Mouse (Mus musculus) embryo, embryonic 10.5 days (tissue): ENCODE measurements around the gene Qser1.
"Not testable (repeated sequence)": the region's sequence is repeated elsewhere in the genome, so short reads cannot be mapped to it uniquely, and the experiment has no call there.

Source experiments
- DNase-seq: peaks from one replicate; pipeline ENCODE4 v3.0.0-alpha.2; 2015; ENCODE audit warnings: low spot score

Gene Qser1

DNA sequence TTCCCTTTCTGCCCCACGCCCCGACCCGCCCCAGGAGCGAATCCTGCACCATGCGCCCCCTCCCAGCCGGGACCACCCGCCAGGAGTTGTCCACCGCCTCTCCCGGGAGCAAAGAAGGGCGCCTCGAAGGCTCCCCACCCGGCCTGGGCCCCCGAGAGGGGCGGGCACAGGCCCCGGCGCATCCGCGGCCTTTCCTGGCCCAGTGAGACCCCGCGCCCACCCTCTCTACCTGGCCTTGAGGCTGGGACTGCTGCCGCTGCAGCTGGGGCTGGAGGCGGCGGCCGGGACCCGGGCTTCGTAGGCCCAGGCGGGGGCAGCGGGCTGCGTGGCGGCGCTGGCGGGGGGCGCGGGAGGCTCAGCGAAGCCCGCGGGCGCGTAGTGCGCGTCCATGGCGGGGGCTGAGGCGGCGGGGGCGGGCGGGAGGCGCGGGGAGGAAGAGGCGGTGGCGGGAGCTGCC lies at the start of gene Qser1:
Gene Qser1 (minus strand): TSS at position 390 of the 457 bp plus-strand sequence.
- peak; percentile 56 for DNase-seq

DNA sequence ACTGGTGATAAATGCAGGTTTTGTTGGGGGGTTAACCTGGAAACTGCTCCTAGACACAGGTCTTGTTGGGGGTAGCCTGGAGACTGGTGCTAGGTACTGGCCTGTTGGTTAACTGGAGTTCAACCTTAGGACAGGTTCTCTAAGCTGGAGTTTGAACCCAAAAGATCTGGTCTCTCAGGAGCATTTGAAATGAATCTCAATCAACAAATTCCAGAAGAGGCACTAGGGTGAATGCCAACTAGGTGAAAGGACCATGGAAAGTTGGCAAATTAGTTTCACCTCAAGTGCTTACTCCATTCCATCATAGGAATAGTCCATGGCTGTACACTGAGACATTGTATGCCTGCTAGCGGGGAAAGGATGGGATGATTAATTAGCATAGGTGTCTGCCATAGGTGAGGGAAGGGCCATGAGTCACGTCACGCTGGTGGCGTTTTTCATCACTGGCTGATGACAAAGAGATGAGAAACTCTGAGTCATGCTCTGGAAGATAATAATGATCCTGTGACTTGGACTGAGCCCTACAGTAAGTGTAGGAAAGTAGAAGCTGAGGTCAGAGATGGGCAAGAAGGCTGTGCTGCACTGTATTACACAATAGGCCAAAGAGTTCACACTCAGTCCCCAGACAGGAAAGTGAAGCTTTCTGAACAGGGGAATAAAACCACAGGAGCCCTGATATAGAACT lies 47.8 kb upstream of the Qser1 start:
- DNase-seq, result no peak

DNA sequence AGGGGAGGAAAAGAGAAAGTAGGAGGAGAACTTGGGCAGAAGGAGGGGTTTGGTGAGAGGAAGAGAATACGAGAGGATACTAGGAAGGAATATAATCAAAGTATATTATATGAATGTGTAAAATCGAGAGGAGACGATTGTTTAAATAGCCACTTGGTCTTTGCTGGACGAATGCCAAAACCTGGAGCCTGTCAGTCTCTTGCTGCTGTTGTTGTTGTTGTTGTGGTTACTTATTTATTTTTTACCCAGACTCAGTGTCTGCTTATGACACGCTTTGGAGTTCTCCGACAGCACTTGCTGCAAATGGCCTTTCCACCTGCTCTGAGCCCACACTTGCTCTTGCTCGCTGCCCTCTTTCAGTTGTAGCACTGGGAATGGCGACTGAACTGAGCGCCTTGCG lies 43.9 kb upstream of the Qser1 start:
- no peak for DNase-seq

DNA sequence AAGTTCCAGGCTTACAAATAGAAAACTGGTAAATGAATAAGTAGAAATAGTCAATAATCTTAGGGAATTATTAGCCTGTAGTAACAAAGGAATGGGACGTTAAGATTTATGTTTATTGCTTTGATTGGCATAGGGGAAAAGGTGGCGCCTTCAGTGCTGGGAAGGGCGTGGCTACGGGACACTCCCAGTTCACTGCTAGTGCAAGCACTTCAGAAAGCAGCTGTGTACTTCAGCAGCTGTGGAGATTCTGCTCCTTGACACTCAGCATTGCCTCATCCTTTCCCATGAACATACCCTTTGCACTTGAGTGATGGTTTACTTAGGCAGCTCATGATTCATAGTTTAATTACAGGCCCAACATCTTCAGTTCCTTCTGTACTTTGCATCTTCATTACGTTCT lies 42.5 kb upstream of the Qser1 start:
- no peak for DNase-seq

DNA sequence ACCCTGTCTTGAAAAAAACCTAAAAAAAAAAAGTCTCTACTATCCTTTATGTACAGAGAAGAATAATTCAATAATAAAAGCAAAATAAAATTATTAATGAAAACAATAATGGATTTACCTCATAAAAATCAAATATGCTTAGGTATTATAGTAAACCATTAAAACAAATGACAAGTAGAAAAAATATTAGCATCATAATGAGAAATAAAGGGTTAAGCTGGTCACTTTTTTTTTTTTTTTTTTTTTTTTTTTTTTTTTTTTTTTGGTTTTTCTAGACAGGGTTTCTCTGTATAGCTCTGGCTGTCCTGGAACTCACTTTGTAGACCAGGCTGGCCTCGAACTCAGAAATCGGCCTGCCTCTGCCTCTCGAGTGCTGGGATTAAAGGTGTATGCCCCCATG lies 41.5 kb upstream of the Qser1 start:
- not testable (repeated sequence) for DNase-seq

DNA sequence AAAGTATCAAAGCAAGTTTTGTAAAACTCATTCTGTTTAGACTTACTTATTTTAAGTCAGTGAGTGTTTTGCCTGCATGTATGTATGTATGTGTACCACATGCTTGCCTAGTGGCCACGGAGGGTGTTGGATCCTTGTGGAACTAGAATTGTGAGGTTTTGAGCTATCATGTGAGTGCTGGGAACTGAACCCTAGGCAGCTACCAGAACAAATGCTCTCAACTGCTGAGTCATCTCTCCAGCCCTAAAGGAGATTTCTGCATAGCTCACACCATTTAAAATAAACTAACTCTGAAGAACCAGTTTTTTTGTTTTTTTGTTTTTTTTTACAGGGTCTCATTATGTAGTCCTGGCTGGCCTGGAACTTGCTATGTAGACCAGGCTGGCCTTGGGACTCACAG lies 39.7 kb upstream of the Qser1 start:
- DNase-seq, result no peak

DNA sequence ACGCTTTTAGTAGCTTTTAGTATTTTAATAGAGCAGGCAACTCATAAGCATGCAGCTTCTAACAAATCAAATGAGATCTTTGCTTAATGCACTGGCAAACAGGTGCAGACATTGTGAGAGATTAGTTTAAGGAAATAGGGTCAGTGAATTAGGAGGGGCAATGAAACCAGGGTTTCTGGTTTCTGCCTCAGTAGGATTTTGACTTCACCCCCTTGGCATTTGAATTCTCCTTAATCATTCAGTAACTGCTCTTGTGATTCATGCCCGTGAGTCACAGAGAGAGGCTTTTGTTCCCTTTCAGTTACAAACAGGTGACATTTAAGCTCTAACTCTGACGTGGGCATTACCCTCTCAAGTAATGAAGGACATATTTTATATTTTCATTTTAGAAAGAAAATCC lies 39.2 kb upstream of the Qser1 start:
- no peak for DNase-seq

DNA sequence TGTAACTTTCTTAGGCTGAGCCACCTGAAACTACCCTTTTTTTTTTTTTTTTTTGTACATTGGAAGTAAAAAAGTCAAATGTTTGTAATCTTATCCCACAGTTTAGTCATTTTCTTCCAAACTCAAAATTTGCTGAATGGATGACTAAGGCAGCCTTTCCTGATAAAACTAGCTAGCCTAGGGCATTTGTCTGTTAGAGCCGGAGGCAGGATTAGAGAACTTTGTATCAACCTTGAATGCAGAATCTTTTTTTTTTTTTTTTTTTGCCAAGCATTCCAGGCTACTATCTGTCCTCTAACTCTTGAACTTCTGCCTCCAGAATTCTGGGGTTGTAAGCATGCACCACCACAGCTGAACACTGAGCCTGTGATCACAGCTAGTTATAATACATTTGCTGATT lies 38.3 kb upstream of the Qser1 start:
- no peak for DNase-seq

DNA sequence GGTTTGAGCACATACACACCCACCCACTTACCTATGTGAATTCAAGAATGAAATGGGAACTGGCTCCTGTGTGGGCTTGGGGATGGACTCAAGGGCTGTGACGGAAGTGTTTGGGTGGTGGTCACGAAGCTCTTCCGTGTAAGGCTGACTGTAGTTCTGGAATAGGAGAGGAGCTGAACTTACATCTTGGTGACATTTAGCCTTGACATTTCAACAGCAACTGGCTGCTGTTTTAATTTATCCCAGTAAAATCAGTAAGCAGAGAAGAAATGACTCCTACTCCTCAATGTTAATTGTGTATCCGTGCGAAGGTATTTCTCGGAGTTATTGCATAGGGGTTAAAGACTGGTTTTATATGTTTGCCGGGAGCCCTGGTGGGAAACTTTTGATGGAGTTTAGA lies 36.0 kb upstream of the Qser1 start:
- no peak for DNase-seq

DNA sequence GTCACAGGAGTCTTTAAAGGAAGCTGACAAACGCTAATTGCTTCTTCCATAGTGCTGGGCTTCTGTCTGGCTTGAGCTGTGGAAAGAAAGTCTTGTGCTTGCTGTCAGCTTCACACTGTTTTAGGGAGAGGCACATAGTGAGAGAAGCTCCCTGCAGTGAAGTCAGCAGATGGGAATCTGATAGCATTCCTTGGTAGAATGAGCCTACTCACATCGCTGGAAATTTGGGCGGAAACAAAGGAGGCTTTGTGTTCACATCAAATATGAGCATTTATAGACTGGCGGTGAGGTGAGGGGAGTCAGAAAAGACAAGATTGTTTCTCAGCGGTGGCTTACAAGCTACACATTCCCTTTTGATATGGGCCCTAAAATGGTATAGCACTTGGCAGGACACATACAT lies 35.1 kb upstream of the Qser1 start:
- DNase-seq, result peak; percentile 39

DNA sequence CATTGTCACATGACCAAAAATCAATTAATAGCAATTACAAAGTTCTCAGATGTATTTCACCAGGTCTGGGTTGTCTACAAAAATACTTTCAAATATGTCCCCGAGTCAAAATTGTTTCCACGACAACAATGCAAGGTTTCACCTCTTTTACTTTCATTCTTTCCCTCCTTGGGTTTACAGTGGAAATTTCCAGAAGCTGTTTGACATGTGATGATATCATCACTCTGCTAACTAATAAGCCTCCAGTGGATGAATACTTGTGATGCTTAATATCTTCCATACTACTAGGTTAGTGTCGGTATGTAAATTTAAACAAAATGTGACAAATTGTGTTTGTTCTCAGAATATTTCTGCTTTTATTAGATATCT lies 33.4 kb upstream of the Qser1 start:
- no peak for DNase-seq

DNA sequence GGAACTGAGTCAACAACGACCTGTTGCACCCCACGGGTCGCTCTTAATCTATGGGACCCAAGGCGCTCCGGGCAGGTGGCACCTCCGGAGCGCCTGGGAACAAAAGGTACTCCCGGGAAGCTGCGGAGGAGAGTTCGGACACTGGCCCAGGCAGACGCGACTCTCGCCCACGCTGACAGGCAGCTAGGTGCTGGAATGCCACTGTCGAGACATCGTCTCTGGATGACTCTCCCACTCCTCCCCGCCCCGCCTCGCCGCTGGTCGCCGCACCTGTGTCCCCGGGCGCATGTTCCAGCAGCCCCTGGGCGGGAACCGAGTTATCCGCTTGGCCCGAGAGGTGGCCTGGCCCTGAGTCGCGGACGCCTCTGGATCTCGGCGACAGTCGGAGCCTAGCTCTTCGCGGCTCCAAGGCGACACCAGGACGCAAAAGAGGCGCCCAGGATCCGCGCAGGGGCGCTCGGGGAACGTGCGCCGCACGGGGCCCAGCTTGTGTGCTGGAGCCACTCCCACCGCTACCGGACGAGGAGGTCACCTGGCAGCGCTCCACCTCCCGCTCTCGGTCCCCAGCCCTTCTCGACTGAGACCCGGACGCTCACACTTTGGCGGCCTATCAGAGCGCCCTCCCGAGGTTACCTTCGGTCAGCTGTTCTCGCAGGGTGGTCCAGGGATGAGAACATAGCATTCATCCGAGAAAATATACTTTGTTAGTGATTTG lies 32.9 kb upstream of the Qser1 start, which contains the start of gene Prrg4:
Gene Prrg4 (minus strand): TSS at position 601 of the 715 bp plus-strand sequence.
- DNase-seq, result peak; percentile 61

DNA sequence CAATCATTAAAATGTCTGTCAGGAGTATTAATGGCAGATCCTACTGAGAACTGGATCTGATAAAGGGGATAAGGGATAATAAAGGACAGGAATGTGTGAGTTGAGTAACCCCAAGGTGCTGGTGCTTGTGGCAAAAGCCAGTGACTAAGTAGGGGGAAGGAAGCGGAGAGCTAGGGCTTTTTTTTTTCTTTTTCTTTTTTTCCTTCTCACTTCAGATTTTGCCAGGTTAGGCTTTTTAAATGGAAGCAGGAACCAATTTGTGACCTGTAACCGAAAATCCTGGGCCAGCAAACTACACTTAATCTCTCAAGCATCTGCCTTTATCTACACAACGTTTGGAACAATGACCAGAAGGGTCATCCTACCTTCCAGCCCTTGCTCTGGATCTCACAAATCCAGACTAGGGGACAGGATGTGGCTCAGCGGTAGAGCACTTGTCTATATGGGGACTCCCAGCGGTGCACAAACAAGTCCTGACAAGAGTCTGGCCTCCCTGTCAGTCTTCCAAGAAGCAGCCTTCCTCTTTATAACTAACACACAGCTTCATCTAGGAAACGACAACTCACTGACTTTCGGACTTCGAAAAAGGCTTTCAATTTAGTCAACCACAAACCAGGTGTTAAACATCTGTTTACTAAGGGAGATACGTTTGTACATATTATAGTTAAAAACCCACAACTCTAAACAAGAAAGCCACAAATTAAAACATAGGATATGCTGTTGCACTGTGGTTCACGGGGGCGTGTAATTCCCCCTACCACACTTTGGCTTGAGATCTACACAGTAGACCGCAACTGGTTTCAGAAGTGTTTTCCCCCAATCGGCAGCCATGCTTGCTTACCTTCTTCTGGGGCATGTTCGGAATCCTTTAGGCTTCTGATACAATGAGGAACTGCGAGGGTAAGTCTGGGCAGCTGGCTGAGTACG lies 31.9 kb upstream of the Qser1 start:
- DNase-seq, result peak; percentile 26

DNA sequence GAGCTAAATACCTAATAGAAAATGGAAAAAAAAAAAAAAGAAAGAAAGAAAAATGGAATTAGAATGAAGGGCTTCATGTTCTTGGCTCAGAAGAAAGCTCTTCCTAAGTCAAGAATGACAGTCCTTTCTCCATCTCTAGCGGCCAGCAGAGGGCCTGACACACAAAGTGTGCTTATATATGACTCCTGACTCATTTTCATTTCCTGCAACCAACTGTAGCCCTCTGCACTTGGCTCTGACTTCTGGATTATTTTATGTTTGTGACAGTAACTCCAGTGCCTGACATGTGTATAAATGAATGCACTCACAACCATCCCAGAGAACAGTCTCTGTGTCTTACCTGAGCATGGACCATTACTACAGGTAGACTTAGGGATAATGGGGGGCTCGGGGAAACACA lies 31.1 kb upstream of the Qser1 start:
- DNase-seq, result peak; percentile 60

DNA sequence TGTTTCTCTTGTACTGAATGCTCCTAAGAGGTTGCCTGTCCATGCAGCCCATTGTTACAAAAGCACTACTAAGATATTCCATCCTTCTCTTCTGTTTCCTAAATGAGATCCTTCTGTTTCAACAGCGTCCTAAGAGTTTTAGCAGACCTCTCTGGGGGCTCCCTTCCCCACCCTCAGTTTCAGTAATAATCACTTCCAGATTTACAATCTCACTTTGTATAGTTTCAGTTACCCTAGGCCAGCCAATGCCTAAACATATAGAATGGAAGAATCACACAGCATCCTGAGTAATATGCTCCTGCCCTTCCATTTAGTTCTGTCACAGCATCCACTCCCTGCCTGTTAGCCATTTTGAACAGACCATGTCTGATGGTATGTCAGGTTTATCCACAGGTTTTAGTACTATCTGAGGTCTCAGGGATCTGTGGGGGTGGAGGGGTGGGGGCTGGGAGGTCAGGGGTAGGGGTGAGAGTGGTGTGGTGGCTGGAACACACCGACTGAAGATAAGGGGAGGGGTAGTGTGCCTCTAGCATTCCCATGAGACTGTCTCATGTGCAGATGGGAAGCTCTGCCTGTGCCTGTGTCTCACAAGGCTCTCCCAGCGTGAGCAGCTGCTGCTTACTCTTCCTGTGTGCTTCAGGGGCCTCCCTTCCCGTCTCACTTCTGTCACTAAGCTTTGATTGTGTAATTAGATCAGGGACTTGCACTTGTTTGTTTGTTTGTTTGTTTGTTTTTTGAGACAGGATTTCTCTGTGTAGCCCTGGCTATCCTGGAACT lies 30.3 kb upstream of the Qser1 start:
- DNase-seq, result peak; percentile 21

DNA sequence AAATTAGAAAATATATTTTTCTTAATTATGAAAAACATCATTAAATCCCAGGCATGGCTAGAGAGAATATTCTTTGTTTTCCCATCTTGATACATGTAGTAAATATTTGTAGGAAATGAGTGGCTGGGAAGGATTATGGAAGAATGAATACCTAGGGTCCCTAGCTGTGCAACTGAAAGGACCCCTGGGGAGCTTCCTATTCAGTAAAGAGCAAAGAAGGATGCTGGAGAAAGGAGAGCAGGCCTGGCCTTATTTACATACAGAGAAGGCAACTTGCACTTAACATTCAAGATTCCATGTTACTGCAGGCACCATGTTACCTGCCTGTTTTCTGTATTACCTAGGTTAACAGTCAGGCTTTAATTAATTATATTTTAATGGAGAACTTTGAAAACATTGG lies 26.0 kb upstream of the Qser1 start:
- no peak for DNase-seq

DNA sequence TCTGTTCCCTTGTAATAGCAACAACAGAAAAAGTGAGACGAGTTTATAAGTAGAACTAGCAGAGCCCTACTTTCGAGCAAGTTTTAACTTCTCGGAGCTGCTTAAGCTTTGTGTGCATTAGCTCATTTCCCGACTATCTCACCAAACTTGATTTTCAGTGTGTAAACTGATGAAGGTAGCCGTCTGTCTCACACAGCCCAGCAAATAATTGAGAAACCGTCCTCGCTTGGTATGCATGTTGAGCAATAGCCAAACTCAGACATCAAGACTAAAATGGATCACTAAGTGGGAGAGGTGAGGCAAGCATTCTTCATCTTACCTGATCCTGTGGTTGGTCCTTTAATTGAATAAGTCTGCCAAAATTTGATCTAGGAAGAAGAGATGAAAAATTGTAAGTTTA lies 25.2 kb upstream of the Qser1 start:
- DNase-seq, result no peak

DNA sequence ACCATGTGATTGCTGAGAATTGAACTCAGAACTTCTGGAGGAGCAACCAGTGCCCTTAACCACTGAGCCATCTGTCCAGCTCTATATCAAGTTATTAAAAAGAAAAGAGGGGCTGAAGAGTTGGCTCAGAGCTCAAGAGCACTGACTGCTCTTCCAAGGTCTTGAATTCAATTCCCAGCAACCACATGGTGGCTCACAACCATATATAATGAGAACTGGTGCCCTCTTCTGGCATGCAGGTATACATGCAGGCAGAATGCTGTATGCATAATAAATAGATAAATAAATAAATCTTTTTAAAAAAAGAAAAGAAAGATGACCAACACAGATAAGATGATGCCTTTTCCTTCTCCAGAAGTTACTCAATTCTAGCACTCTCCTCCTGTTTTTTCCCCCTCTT lies 24.4 kb upstream of the Qser1 start:
- no peak for DNase-seq

DNA sequence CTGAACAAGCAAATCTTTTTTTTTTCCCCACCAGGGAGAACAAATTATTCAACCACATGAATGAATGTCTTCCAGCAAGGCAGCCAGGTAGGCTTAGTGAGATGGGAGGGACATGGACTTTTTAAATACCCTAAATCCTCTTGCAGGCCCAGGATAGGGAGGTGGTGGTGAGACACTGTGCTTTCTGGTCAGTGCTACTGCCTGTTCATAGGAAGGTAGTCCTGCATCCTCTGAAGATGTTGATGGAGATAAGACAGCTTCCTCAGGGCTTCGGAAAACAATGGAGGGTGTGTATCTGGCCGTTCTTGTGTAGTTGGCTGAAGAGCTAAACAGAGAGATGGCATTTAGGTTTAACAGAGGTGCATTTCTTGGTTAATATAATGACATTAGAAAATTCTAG lies 15.9 kb upstream of the Qser1 start:
- no peak for DNase-seq

DNA sequence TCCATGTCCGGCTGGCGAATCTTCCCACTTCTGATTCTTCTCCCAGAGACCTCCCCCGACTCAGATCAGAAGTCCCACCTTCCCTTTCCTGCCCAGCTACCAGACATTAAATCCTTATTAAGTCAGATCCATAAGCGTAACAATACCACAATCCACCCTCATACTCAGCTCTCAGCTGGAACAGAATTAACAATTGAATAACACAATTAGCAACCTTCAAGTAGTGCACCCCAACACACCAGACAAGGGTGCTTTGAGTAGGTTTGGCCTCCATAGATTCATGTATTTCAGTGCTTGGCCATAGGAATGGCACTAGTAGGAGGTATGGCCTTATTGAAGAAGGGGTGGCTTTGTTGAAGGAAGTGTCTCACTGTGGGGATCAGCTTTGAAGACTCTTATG lies 9.6 kb upstream of the Qser1 start:
- DNase-seq, result no peak

DNA sequence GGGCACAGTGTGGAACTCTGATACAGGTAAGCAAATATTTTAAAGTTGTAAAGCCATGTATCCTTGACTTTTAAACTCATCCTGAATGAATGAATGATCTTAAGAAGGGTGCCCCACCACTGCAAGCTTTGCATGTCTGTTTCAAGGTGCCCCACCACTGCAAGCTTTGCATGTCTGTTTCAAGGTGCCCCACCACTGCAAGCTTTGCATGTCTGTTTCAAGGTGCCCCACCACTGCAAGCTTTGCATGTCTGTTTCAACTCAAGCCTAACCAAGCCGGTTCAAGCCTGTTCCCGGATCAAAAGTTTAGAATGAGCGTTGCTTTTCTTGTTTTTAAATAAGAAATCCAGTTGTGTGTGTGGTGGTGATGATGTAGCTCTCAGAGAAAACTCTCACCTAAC lies 2.2 kb upstream of the Qser1 start:
- not testable (repeated sequence) for DNase-seq
